Mouse (Mus musculus): ENCODE data around the gene Echdc3. TPM values are rescaled to one million over a fixed set of nuclear protein-coding genes. Genes with fewer than 3 reads are reported as not detected.

Gene Echdc3
- polyA plus RNA-seq, 1 experiment from 2014 or later, result 12.0 TPM

GRCm38 (mm10) chr2:6186913-6187312 is 25.9 kb downstream of the Echdc3 start:
- ATAC-seq (no peak), DNase-seq (ENCODE audit: low spot score) (no peak)
- Histone ChIP-seq H3K9ac (replicated peaks; ENCODE audit: low read depth) (no peak overlapping the region), H3K9me3 (ENCODE audit: low read length) (no peaks in the 10 kb centered on the region), H3K36me3 (ENCODE audit: insufficient read depth, low read length) (no peaks in the 10 kb centered on the region), H3K4me3 (ENCODE audit: low read depth, low read length) (no peak overlapping the region), H3K27ac (ENCODE audit: low read length) (no peak overlapping the region), H3K27me3 (replicated peaks; ENCODE audit: insufficient read depth, low read length) (no peaks in the 10 kb centered on the region), H3K4me1 (ENCODE audit: insufficient read depth, low read depth, low read length) (no peaks in the 10 kb centered on the region), H3K4me2 (replicated peaks; ENCODE audit: low read depth, low read length) (no peak overlapping the region)
- WGBS, result 38% methylated on average over 4 of the region's 4 CpGs
- no peak for TF ChIP-seq CTCF (IDR thresholded peaks at IDR 0.05)
- TF ChIP-seq EP300 (IDR thresholded peaks at IDR 0.05), result no peak

DNA sequence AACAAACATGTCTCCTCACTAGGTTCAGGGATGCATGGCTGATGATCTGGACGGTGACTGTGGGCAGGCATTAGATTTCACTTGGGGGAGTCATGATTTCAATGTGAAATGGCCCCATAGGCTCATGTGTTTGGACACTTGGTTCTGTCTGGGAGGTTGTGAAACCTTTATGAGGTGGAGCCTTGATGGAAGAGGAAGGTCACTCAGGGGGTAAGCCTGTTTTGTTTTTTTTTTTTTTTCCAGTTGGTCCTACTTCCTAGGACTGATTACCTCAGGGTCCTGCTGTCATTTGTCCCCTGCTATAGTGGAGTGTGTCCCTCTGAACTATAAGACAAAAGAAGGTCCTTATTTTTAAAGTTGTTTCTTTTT is 33.1 kb downstream of the Echdc3 start:
- Histone ChIP-seq H3K27ac (ENCODE audit: low read length) (no peak overlapping the region), H3K4me3 (ENCODE audit: low read depth, low read length) (no peak overlapping the region), H3K9me3 (ENCODE audit: low read length) (no peaks in the 10 kb centered on the region), H3K4me2 (replicated peaks; ENCODE audit: low read depth, low read length) (no peak overlapping the region), H3K9ac (replicated peaks; ENCODE audit: low read depth) (no peak overlapping the region), H3K36me3 (ENCODE audit: insufficient read depth, low read length) (no peaks in the 10 kb centered on the region), H3K27me3 (replicated peaks; ENCODE audit: insufficient read depth, low read length) (no peaks in the 10 kb centered on the region), H3K4me1 (ENCODE audit: insufficient read depth, low read depth, low read length) (no peaks in the 10 kb centered on the region)
- TF ChIP-seq CTCF (IDR thresholded peaks at IDR 0.05) (no peak), EP300 (IDR thresholded peaks at IDR 0.05) (peak; percentile 33; the same call in 1 of the 2 replicates)
- peak; percentile 53 for DNase-seq (ENCODE audit: low spot score)
- peak; percentile 46 for ATAC-seq
- WGBS, result 60% methylated on average over 1 of the region's 1 CpGs

DNA sequence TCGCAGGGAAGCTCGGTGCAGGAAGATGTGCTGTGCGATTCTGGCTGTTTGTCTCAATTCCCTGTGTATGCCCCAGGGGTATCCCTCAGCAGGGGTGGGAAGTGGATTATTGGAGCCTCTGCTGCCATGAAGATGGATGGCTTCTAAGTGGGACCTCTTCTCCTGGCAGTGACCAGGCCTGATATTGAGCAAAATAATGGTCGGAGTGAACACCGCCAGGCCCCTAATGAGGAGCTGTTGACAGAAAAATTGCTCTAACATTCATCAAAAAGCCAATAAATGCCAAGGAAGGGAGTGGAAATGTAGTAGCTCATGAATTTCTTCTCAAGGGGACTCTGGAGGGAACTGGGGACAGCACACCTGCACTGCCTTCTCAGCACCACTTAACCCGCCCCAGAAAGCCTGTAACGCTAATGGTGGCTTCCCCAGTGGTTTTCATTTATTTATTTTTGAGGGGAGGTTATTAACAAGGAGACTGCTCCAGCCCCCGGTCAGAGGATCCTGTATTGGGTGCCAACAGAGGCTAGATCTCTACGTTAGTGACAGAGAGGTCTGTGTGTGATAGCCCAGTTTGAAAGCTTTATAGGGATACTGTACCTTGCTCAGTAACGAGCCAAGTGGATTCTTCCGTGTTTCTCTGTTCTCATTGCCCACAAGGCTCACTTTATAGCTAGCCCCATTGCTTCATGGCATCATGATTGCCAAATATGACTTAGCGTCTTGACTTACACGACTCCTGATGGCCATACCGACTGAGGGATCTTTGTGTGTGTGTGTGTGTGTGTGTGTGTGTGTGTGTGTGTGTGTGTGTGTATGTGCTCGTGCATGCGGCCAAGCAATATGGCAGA is 33.7 kb downstream of the Echdc3 start:
- TF ChIP-seq EP300 (IDR thresholded peaks at IDR 0.05) (no peak), CTCF (IDR thresholded peaks at IDR 0.05) (no peak)
- no peak overlapping the region for H3K9ac ChIP-seq (replicated peaks; ENCODE audit: low read depth)
- no peaks in the 10 kb centered on the region for H3K9me3 ChIP-seq (ENCODE audit: low read length)
- no peak for DNase-seq (ENCODE audit: low spot score)
- no peak overlapping the region for H3K4me3 ChIP-seq (ENCODE audit: low read depth, low read length)
- WGBS, result 68% methylated on average over 16 of the region's 16 CpGs
- H3K27me3 ChIP-seq (replicated peaks; ENCODE audit: insufficient read depth, low read length), result no peaks in the 10 kb centered on the region
- H3K36me3 ChIP-seq (ENCODE audit: insufficient read depth, low read length), result no peaks in the 10 kb centered on the region
- no peaks in the 10 kb centered on the region for H3K4me1 ChIP-seq (ENCODE audit: insufficient read depth, low read depth, low read length)
- ATAC-seq, result no peak
- no peak overlapping the region for H3K4me2 ChIP-seq (replicated peaks; ENCODE audit: low read depth, low read length)
- H3K27ac ChIP-seq (ENCODE audit: low read length), result no peak overlapping the region

DNA sequence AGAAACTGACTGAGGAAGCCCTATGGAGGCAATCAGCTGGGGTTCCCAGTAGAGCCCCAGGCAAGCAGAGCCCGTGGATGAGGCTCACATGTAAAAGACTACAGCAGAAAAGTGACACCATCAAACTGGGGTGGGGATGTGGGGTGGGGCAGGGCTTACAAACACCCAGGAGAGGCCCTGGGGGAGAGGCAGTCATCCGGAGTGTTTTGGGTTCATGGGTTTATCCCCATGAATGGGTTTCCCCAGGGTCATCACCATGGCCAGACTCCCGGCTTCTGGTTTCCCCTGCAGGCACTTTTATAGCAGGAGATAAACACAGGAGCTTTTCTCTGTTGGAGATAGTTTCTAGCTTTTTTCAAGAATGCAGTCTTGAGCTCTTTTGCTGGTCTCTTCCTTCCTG is 39.8 kb downstream of the Echdc3 start:
- no peak for ATAC-seq

GRCm38 (mm10) chr2:6168560-6168959 is 44.3 kb downstream of the Echdc3 start:
- peaks cover 6% of the 10 kb centered on the region; the same call in 1 of the 2 replicates for H3K4me1 ChIP-seq (ENCODE audit: insufficient read depth, low read depth, low read length)
- 65% methylated on average over 2 of the region's 2 CpGs for WGBS
- H3K36me3 ChIP-seq (ENCODE audit: insufficient read depth, low read length), result no peaks in the 10 kb centered on the region
- no peak for DNase-seq (ENCODE audit: low spot score)
- H3K27me3 ChIP-seq (replicated peaks; ENCODE audit: insufficient read depth, low read length), result no peaks in the 10 kb centered on the region
- TF ChIP-seq CTCF (IDR thresholded peaks at IDR 0.05), result no peak
- TF ChIP-seq EP300 (IDR thresholded peaks at IDR 0.05), result no peak
- no peak overlapping the region for H3K27ac ChIP-seq (ENCODE audit: low read length)
- no peak overlapping the region for H3K9ac ChIP-seq (replicated peaks; ENCODE audit: low read depth)
- no peak overlapping the region for H3K4me3 ChIP-seq (ENCODE audit: low read depth, low read length)
- H3K4me2 ChIP-seq (replicated peaks; ENCODE audit: low read depth, low read length), result no peak overlapping the region
- H3K9me3 ChIP-seq (ENCODE audit: low read length), result no peaks in the 10 kb centered on the region
- no peak for ATAC-seq

More for the DNA sequence above, 39.8 kb downstream of the Echdc3 start:
- DNase-seq (ENCODE audit: low spot score), result no peak
- H3K4me1 ChIP-seq (ENCODE audit: insufficient read depth, low read depth, low read length), result no peaks in the 10 kb centered on the region
- H3K27ac ChIP-seq (ENCODE audit: low read length), result no peak overlapping the region
- H3K4me3 ChIP-seq (ENCODE audit: low read depth, low read length), result no peak overlapping the region
- H3K9me3 ChIP-seq (ENCODE audit: low read length), result no peaks in the 10 kb centered on the region
- H3K4me2 ChIP-seq (replicated peaks; ENCODE audit: low read depth, low read length), result no peak overlapping the region
- TF ChIP-seq CTCF (IDR thresholded peaks at IDR 0.05), result no peak
- TF ChIP-seq EP300 (IDR thresholded peaks at IDR 0.05), result no peak
- H3K36me3 ChIP-seq (ENCODE audit: insufficient read depth, low read length), result no peaks in the 10 kb centered on the region
- H3K27me3 ChIP-seq (replicated peaks; ENCODE audit: insufficient read depth, low read length), result no peaks in the 10 kb centered on the region
- no peak overlapping the region for H3K9ac ChIP-seq (replicated peaks; ENCODE audit: low read depth)
- 74% methylated on average over 3 of the region's 3 CpGs for WGBS

DNA sequence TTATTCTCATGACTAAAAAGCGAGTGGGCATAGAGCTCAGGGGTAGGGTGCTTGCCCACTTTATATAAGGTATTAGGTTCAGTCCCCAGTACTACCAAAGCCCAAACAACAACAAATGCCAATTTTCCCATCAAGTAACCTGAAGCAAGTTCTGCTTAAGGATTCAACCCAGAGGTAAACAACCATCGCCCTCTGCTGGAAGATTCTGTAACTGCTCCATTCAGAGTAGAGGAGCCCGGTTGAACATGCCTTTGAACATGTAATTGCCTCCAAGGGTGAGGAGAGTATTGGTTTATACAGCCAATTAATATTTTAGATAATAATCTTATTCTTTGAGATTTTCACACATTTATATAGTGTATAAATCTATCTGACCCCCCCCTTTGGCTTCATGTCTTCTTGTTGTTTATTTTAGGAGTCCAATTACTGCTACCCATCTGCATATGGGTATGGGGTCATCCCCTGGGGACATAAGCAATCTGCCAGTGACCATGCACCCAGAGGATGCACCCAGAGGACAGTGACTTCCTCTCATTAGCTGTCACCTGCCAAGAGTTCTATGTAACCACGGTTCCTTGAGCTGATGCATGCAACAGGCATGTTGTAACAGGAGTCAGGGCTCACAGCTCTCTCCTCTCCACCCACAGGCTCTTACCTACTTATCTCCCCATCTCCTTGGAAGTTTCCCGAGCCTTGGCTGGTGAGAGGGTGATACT is 44.8 kb downstream of the Echdc3 start:
- 20% methylated on average over 5 of the region's 5 CpGs for WGBS
- Histone ChIP-seq H3K36me3 (ENCODE audit: insufficient read depth, low read length) (no peaks in the 10 kb centered on the region), H3K4me1 (ENCODE audit: insufficient read depth, low read depth, low read length) (peaks cover 10% of the 10 kb centered on the region; the same call in 1 of the 2 replicates), H3K27ac (ENCODE audit: low read length) (no peak overlapping the region), H3K9ac (replicated peaks; ENCODE audit: low read depth) (no peak overlapping the region), H3K9me3 (ENCODE audit: low read length) (no peaks in the 10 kb centered on the region), H3K4me2 (replicated peaks; ENCODE audit: low read depth, low read length) (no peak overlapping the region), H3K27me3 (replicated peaks; ENCODE audit: insufficient read depth, low read length) (no peaks in the 10 kb centered on the region), H3K4me3 (ENCODE audit: low read depth, low read length) (no peak overlapping the region)
- DNase-seq (ENCODE audit: low spot score) (peak; percentile 83), ATAC-seq (peak; percentile 27; the same call in 1 of the 2 replicates)
- 0 out of 2 replicates have a peak, but pooled peaks have one; percentile 10 for TF ChIP-seq EP300 (IDR thresholded peaks at IDR 0.05)
- TF ChIP-seq CTCF (IDR thresholded peaks at IDR 0.05), result peak; percentile 95
